Mouse (Mus musculus): Measurements from ENCODE around the gene Ctu2. TPM values are rescaled to one million over a fixed set of nuclear protein-coding genes. Genes with fewer than 3 reads are reported as not detected.

Ctu2 gene
- polyA plus RNA-seq, 1 experiment from 2014 or later = 83.6 TPM

GRCm38 (mm10) chr8:122443262-122444006 lies 32.5 kb upstream of the Ctu2 start, which contains the start of gene Mvd:
TSS of gene Mvd (minus strand) at chr8:122443422.
- H3K27me3 ChIP-seq (ENCODE audit: control insufficient read depth, insufficient read depth, low read depth, low read length) = no peaks in the 10 kb centered on the region
- H3K27ac ChIP-seq (ENCODE audit: low read length) = peak within 1 kb of the TSS; percentile 97
- H3K9ac ChIP-seq (ENCODE audit: low read depth, low read length) = peak within 1 kb of the TSS; percentile 80
- H3K4me2 ChIP-seq (ENCODE audit: low read length) = peak within 1 kb of the TSS; percentile 75
- H3K9me3 ChIP-seq (replicated peaks; ENCODE audit: control insufficient read depth, low read length, poor library complexity, severe bottlenecking) = no peaks in the 10 kb centered on the region
- peak; percentile 99 for ATAC-seq
- peaks cover 24% of the 10 kb centered on the region for H3K4me1 ChIP-seq (ENCODE audit: control insufficient read depth, insufficient read depth, low read length)
- under 1% methylated on average over 47 of the region's 47 CpGs for WGBS
- 0 out of 2 replicates have a peak, but pooled peaks cover 2% of the 10 kb centered on the region for H3K36me3 ChIP-seq (ENCODE audit: control insufficient read depth, insufficient read depth, low read length)
- peak within 1 kb of the TSS; percentile 63 for H3K4me3 ChIP-seq (ENCODE audit: low read depth, low read length)

- Histone ChIP-seq H3K27me3 (ENCODE audit: control insufficient read depth, insufficient read depth, low read depth, low read length) (no peaks in the 10 kb centered on the region), H3K4me2 (ENCODE audit: low read length) (peak overlapping the region; percentile 73), H3K4me1 (ENCODE audit: control insufficient read depth, insufficient read depth, low read length) (peaks cover 24% of the 10 kb centered on the region), H3K4me3 (ENCODE audit: low read depth, low read length) (peak overlapping the region; percentile 63), H3K9me3 (replicated peaks; ENCODE audit: control insufficient read depth, low read length, poor library complexity, severe bottlenecking) (no peaks in the 10 kb centered on the region), H3K36me3 (ENCODE audit: control insufficient read depth, insufficient read depth, low read length) (0 out of 2 replicates have a peak, but pooled peaks cover 2% of the 10 kb centered on the region), H3K27ac (ENCODE audit: low read length) (peak overlapping the region; percentile 97), H3K9ac (ENCODE audit: low read depth, low read length) (peak overlapping the region; percentile 80)
- ATAC-seq = peak; percentile 26; the same call in 1 of the 2 replicates
- 11% methylated on average over 19 of the region's 19 CpGs for whole genome bisulfite sequencing
Measured at GRCm38 (mm10) chr8:122444058-122444748, 31.7 kb upstream of the Ctu2 start.

DNA sequence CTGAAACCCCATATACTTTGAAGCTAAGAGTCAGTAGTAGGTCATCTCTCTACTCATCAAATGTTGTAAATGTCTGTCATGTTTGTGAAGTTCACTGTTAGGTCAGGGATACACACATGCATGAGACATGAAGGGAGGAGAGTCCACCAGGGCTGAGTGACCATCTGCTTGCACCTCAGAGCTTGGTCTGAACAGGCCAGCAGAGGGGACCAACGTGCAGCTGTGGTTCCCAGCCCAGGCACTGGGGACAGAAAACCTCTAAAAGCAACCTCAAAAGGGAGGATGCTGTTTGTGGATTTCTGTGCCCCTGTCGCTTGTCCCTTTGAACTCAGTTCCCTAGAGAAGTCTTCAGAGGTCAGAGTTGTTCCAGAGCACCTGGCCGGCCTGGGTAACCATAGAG lies 30.7 kb upstream of the Ctu2 start:
- Histone ChIP-seq H3K4me1 (ENCODE audit: control insufficient read depth, insufficient read depth, low read length) (peaks cover 24% of the 10 kb centered on the region), H3K27me3 (ENCODE audit: control insufficient read depth, insufficient read depth, low read depth, low read length) (no peaks in the 10 kb centered on the region), H3K4me2 (ENCODE audit: low read length) (peak overlapping the region; percentile 73), H3K9me3 (replicated peaks; ENCODE audit: control insufficient read depth, low read length, poor library complexity, severe bottlenecking) (no peaks in the 10 kb centered on the region), H3K27ac (ENCODE audit: low read length) (peak overlapping the region; percentile 97; the same call in 1 of the 2 replicates), H3K9ac (ENCODE audit: low read depth, low read length) (no peak overlapping the region), H3K36me3 (ENCODE audit: control insufficient read depth, insufficient read depth, low read length) (no peaks in the 10 kb centered on the region), H3K4me3 (ENCODE audit: low read depth, low read length) (no peak overlapping the region; the same call in 1 of the 2 replicates)
- WGBS = 67% methylated on average over 3 of the region's 3 CpGs
- no peak for ATAC-seq

- no peak overlapping the region for H3K9ac ChIP-seq (ENCODE audit: low read depth, low read length)
- no peak overlapping the region for H3K4me2 ChIP-seq (ENCODE audit: low read length)
- no peaks in the 10 kb centered on the region for H3K36me3 ChIP-seq (ENCODE audit: control insufficient read depth, insufficient read depth, low read length)
- no peaks in the 10 kb centered on the region; the same call in 1 of the 2 replicates for H3K27me3 ChIP-seq (ENCODE audit: control insufficient read depth, insufficient read depth, low read depth, low read length)
- no peak overlapping the region for H3K4me3 ChIP-seq (ENCODE audit: low read depth, low read length)
- H3K4me1 ChIP-seq (ENCODE audit: control insufficient read depth, insufficient read depth, low read length) = no peaks in the 10 kb centered on the region
- no peak for ATAC-seq
- H3K9me3 ChIP-seq (replicated peaks; ENCODE audit: control insufficient read depth, low read length, poor library complexity, severe bottlenecking) = no peaks in the 10 kb centered on the region
- H3K27ac ChIP-seq (ENCODE audit: low read length) = no peak overlapping the region
- WGBS = 84% methylated on average over 7 of the region's 7 CpGs
Measured at GRCm38 (mm10) chr8:122451161-122451703, 24.7 kb upstream of the Ctu2 start.

DNA sequence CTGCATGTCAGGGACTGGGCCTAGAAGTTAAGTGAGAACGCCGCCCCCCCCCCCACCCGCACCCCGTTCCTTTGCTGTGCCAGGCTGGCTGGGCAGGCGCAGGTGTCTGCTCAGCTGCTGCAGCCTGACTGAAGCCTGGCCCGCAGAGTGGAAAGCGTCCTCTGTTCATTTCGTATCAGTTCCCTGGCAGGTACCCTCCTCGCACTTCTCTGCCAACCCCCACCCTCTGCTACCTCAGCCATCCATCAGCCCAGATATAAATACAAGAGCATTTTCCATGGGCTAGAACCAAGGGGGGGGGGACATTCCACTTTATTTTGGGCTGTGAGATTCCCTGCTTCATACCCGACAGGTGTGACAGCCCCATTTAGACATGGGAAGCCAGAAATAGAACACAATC lies 23.8 kb upstream of the Ctu2 start:
- H3K4me1 ChIP-seq (ENCODE audit: control insufficient read depth, insufficient read depth, low read length) = no peaks in the 10 kb centered on the region
- no peaks in the 10 kb centered on the region; the same call in 1 of the 2 replicates for H3K27me3 ChIP-seq (ENCODE audit: control insufficient read depth, insufficient read depth, low read depth, low read length)
- no peak overlapping the region for H3K27ac ChIP-seq (ENCODE audit: low read length)
- no peak overlapping the region for H3K4me2 ChIP-seq (ENCODE audit: low read length)
- H3K9me3 ChIP-seq (replicated peaks; ENCODE audit: control insufficient read depth, low read length, poor library complexity, severe bottlenecking) = no peaks in the 10 kb centered on the region
- no peak overlapping the region for H3K4me3 ChIP-seq (ENCODE audit: low read depth, low read length)
- 88% methylated on average over 10 of the region's 10 CpGs for WGBS
- no peak for ATAC-seq
- H3K9ac ChIP-seq (ENCODE audit: low read depth, low read length) = no peak overlapping the region
- no peaks in the 10 kb centered on the region for H3K36me3 ChIP-seq (ENCODE audit: control insufficient read depth, insufficient read depth, low read length)

DNA sequence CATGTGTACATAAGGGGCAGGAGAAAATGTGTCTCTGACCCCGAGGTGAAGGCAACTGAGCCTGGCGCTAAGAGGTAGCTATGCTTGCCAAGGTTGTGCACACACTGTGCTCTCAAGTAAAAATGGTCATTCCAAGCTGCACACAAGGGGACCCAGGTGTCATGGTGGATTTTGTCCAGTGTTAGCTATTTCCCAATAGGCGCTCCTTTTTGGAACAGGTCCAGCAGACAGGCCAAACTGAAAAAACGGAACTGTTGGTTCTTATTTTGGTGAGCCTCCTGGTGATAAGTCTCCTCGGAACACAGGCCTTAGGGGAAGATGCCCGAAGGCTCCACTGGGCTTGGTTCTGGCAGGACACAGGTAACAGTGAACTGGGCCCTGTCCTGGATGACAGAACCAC lies 21.5 kb upstream of the Ctu2 start:
- Histone ChIP-seq H3K27me3 (ENCODE audit: control insufficient read depth, insufficient read depth, low read depth, low read length) (peaks cover 8% of the 10 kb centered on the region), H3K27ac (ENCODE audit: low read length) (no peak overlapping the region), H3K4me2 (ENCODE audit: low read length) (no peak overlapping the region), H3K36me3 (ENCODE audit: control insufficient read depth, insufficient read depth, low read length) (no peaks in the 10 kb centered on the region), H3K9ac (ENCODE audit: low read depth, low read length) (no peak overlapping the region), H3K4me3 (ENCODE audit: low read depth, low read length) (no peak overlapping the region), H3K9me3 (replicated peaks; ENCODE audit: control insufficient read depth, low read length, poor library complexity, severe bottlenecking) (no peaks in the 10 kb centered on the region), H3K4me1 (ENCODE audit: control insufficient read depth, insufficient read depth, low read length) (no peaks in the 10 kb centered on the region)
- 91% methylated on average over 6 of the region's 6 CpGs for WGBS
- no peak for ATAC-seq

- no peaks in the 10 kb centered on the region for H3K9me3 ChIP-seq (replicated peaks; ENCODE audit: control insufficient read depth, low read length, poor library complexity, severe bottlenecking)
- H3K4me2 ChIP-seq (ENCODE audit: low read length) = no peak overlapping the region
- no peak overlapping the region for H3K9ac ChIP-seq (ENCODE audit: low read depth, low read length)
- H3K27me3 ChIP-seq (ENCODE audit: control insufficient read depth, insufficient read depth, low read depth, low read length) = peaks cover 34% of the 10 kb centered on the region
- H3K36me3 ChIP-seq (ENCODE audit: control insufficient read depth, insufficient read depth, low read length) = no peaks in the 10 kb centered on the region
- no peak overlapping the region for H3K4me3 ChIP-seq (ENCODE audit: low read depth, low read length)
- H3K4me1 ChIP-seq (ENCODE audit: control insufficient read depth, insufficient read depth, low read length) = peaks cover 11% of the 10 kb centered on the region
- H3K27ac ChIP-seq (ENCODE audit: low read length) = no peak overlapping the region
- no peak for ATAC-seq
- 72% methylated on average over 11 of the region's 11 CpGs for WGBS
Measured at GRCm38 (mm10) chr8:122457171-122457570, 18.8 kb upstream of the Ctu2 start.

GRCm38 (mm10) chr8:122459218-122459900 lies 16.6 kb upstream of the Ctu2 start:
- 61% methylated on average over 6 of the region's 6 CpGs for WGBS

More at GRCm38 (mm10) chr8:122459218-122459900, 16.6 kb upstream of the Ctu2 start:
- Histone ChIP-seq H3K36me3 (ENCODE audit: control insufficient read depth, insufficient read depth, low read length) (no peaks in the 10 kb centered on the region), H3K9ac (ENCODE audit: low read depth, low read length) (no peak overlapping the region), H3K27me3 (ENCODE audit: control insufficient read depth, insufficient read depth, low read depth, low read length) (peaks cover 37% of the 10 kb centered on the region), H3K27ac (ENCODE audit: low read length) (no peak overlapping the region), H3K4me1 (ENCODE audit: control insufficient read depth, insufficient read depth, low read length) (peaks cover 11% of the 10 kb centered on the region), H3K9me3 (replicated peaks; ENCODE audit: control insufficient read depth, low read length, poor library complexity, severe bottlenecking) (no peaks in the 10 kb centered on the region), H3K4me3 (ENCODE audit: low read depth, low read length) (no peak overlapping the region), H3K4me2 (ENCODE audit: low read length) (no peak overlapping the region)
- no peak for ATAC-seq

Measured in midbrain, embryonic 16.5 days (tissue).